Mouse (Mus musculus): ENCODE measurements around the gene Klk7. TPM values are rescaled to one million over a fixed set of nuclear protein-coding genes. Genes with fewer than 3 reads are reported as not detected.

Gene Klk7
- total RNA-seq, 2 experiments from 2014 or later, result not detected

Other genes with a start within 250 kb of the Klk7 start
- gene Zfp658, start 249.0 kb upstream of the Klk7 start, total RNA-seq (2015), result 6.3 and 8.1 TPM in 2 replicates
- 6.9 and 7.4 TPM in 2 replicates for gene Zfp658, start 249.0 kb upstream of the Klk7 start, total RNA-seq (2017)
- 7.1 and 13.3 TPM in 2 replicates for gene Zfp719, start 231.7 kb upstream of the Klk7 start, total RNA-seq (2015)
- 6.9 and 9.3 TPM in 2 replicates for gene Zfp719, start 231.7 kb upstream of the Klk7 start, total RNA-seq (2017)
- gene Zfp819, start 204.1 kb upstream of the Klk7 start, total RNA-seq (2015), result not detected in 2 replicates
- gene Zfp819, start 204.1 kb upstream of the Klk7 start, total RNA-seq (2017), result not detected in 2 replicates
- not detected in 2 replicates for gene Ceacam18, start 176.6 kb upstream of the Klk7 start, total RNA-seq (2015)
- gene Ceacam18, start 176.6 kb upstream of the Klk7 start, total RNA-seq (2017), result not detected in 2 replicates
- 41.6 and 46.2 TPM in 2 replicates for gene Siglece, start 151.1 kb upstream of the Klk7 start, total RNA-seq (2015)
- gene Siglece, start 151.1 kb upstream of the Klk7 start, total RNA-seq (2017), result 22.1 and 29.7 TPM in 2 replicates
- 4.7 and 5.3 TPM in 2 replicates for gene Ctu1, start 139.3 kb upstream of the Klk7 start, total RNA-seq (2015)
- gene Ctu1, start 139.3 kb upstream of the Klk7 start, total RNA-seq (2017), result 3.7 and 3.9 TPM in 2 replicates
- not detected in 2 replicates for gene Klk14, start 120.9 kb upstream of the Klk7 start, total RNA-seq (2015)
- not detected in 2 replicates for gene Klk14, start 120.9 kb upstream of the Klk7 start, total RNA-seq (2017)
- gene Klk13, start 98.7 kb upstream of the Klk7 start, total RNA-seq (2015), result not detected in 2 replicates
- not detected in 2 replicates for gene Klk13, start 98.7 kb upstream of the Klk7 start, total RNA-seq (2017)
- not detected in 2 replicates for gene Klk12, start 42.4 kb upstream of the Klk7 start, total RNA-seq (2015)
- not detected in 2 replicates for gene Klk12, start 42.4 kb upstream of the Klk7 start, total RNA-seq (2017)
- gene Klk11, start 36.7 kb upstream of the Klk7 start, total RNA-seq (2015), result not detected in 2 replicates
- not detected in 2 replicates for gene Klk11, start 36.7 kb upstream of the Klk7 start, total RNA-seq (2017)
- gene Klk10, start 30.3 kb upstream of the Klk7 start, total RNA-seq (2015), result not detected in 2 replicates
- gene Klk10, start 30.3 kb upstream of the Klk7 start, total RNA-seq (2017), result not detected in 2 replicates
- not detected in 2 replicates for gene Klk9, start 19.4 kb upstream of the Klk7 start, total RNA-seq (2015)
- not detected in 2 replicates for gene Klk9, start 19.4 kb upstream of the Klk7 start, total RNA-seq (2017)
- 10.4 and 13.7 TPM in 2 replicates for gene Klk8, start 13.7 kb upstream of the Klk7 start, total RNA-seq (2015)
- 5.0 and 10.2 TPM in 2 replicates for gene Klk8, start 13.7 kb upstream of the Klk7 start, total RNA-seq (2017)
- gene Klk6, start 13.2 kb downstream of the Klk7 start, total RNA-seq (2015), result not detected in 2 replicates
- gene Klk6, start 13.2 kb downstream of the Klk7 start, total RNA-seq (2017), result not detected in 2 replicates
- gene Klk5, start 30.7 kb downstream of the Klk7 start, total RNA-seq (2015), result not detected in 2 replicates
- not detected in 2 replicates for gene Klk5, start 30.7 kb downstream of the Klk7 start, total RNA-seq (2017)
- not detected in 2 replicates for gene Klk4, start 69.9 kb downstream of the Klk7 start, total RNA-seq (2015)
- gene Klk4, start 69.9 kb downstream of the Klk7 start, total RNA-seq (2017), result not detected in 2 replicates
- 0.55 TPM in 1 of 2 replicates, not detected in the other for gene Klk15, start 122.4 kb downstream of the Klk7 start, total RNA-seq (2015)
- not detected in 2 replicates for gene Klk15, start 122.4 kb downstream of the Klk7 start, total RNA-seq (2017)
- gene Klk1b8, start 139.4 kb downstream of the Klk7 start, total RNA-seq (2015), result not detected in 2 replicates
- not detected in 2 replicates for gene Klk1b8, start 139.4 kb downstream of the Klk7 start, total RNA-seq (2017)
- not detected in 2 replicates for gene Klk1b1, start 155.5 kb downstream of the Klk7 start, total RNA-seq (2015)
- gene Klk1b1, start 155.5 kb downstream of the Klk7 start, total RNA-seq (2017), result not detected in 2 replicates
- gene Klk1b9, start 164.8 kb downstream of the Klk7 start, total RNA-seq (2015), result not detected in 2 replicates
- gene Klk1b9, start 164.8 kb downstream of the Klk7 start, total RNA-seq (2017), result not detected in 2 replicates
- 0.33 and 0.84 TPM in 2 replicates for gene Klk1b11, start 184.6 kb downstream of the Klk7 start, total RNA-seq (2015)
- gene Klk1b11, start 184.6 kb downstream of the Klk7 start, total RNA-seq (2017), result 1.1 TPM in 1 of 2 replicates, not detected in the other
- gene Klk1b26, start 200.9 kb downstream of the Klk7 start, total RNA-seq (2015), result not detected in 2 replicates
- gene Klk1b26, start 200.9 kb downstream of the Klk7 start, total RNA-seq (2017), result not detected in 2 replicates
- not detected in 2 replicates for gene Klk1b27, start 241.0 kb downstream of the Klk7 start, total RNA-seq (2015)
- not detected in 2 replicates for gene Klk1b27, start 241.0 kb downstream of the Klk7 start, total RNA-seq (2017)

All from megakaryocyte, adult 5-6 weeks (primary cell).